ENCODE assay signal across 8 mouse cellular contexts in genomic region chr11:116081081-116081480, GRCm38 (mm10). TPM values are rescaled to one million over a fixed set of nuclear protein-coding genes. Genes with fewer than 3 reads are reported as not detected.
DNase-seq lines count a peak whose midpoint lies in the region; ATAC-seq and TF ChIP-seq lines count a peak whose summit lies in the region.

No protein-coding gene starts in this region.

- H3K36me3 ChIP-seq in midbrain, embryonic 10.5 days = peaks cover 57% of the 10 kb centered on the region
- peaks cover 53% of the 10 kb centered on the region for H3K36me3 ChIP-seq in midbrain, embryonic 13.5 days
- H3K36me3 ChIP-seq in lung, embryonic 14.5 days (ENCODE audit: insufficient read depth) = peaks cover 56% of the 10 kb centered on the region

- whole genome bisulfite sequencing in midbrain, embryonic 10.5 days = 75% methylated on average over 6 of the region's 6 CpGs
- 67% methylated on average over 6 of the region's 6 CpGs for WGBS in midbrain, embryonic 13.5 days
- 49% methylated on average over 6 of the region's 6 CpGs for WGBS in cerebellum, adult 2 months
- 65% methylated on average over 6 of the region's 6 CpGs for WGBS in lung, embryonic 14.5 days

- no peak for TF ChIP-seq POLR2A in cerebellum, adult 2 months (IDR thresholded peaks at IDR 0.05; ENCODE audit: borderline replicate concordance, insufficient read depth, low read length)

- no peak overlapping the region for H3K9ac ChIP-seq in midbrain, embryonic 13.5 days (replicated peaks)
- H3K9ac ChIP-seq in lung, embryonic 14.5 days = no peak overlapping the region

- H3K4me3 ChIP-seq in midbrain, embryonic 10.5 days = no peak overlapping the region
- no peak overlapping the region for H3K4me3 ChIP-seq in midbrain, embryonic 13.5 days (replicated peaks)
- no peak overlapping the region for H3K4me3 ChIP-seq in cerebellum, adult 2 months (replicated peaks; ENCODE audit: insufficient read depth, low read depth, low read length)
- no peak overlapping the region for H3K4me3 ChIP-seq in lung, embryonic 14.5 days (ENCODE audit: low read depth, low read length)

- H3K27me3 ChIP-seq in midbrain, embryonic 10.5 days (ENCODE audit: low read depth, poor library complexity, severe bottlenecking) = no peaks in the 10 kb centered on the region; the same call in 1 of the 2 replicates
- H3K27me3 ChIP-seq in midbrain, embryonic 13.5 days = no peaks in the 10 kb centered on the region
- H3K27me3 ChIP-seq in cerebellum, adult 2 months (ENCODE audit: control insufficient read depth, insufficient read depth, low read length) = no peaks in the 10 kb centered on the region
- H3K27me3 ChIP-seq in lung, embryonic 14.5 days (ENCODE audit: insufficient read depth, low read length) = no peaks in the 10 kb centered on the region

- H3K4me1 ChIP-seq in midbrain, embryonic 10.5 days = peaks cover 63% of the 10 kb centered on the region
- peaks cover 26% of the 10 kb centered on the region for H3K4me1 ChIP-seq in midbrain, embryonic 13.5 days (replicated peaks)
- H3K4me1 ChIP-seq in cerebellum, adult 2 months (ENCODE audit: control insufficient read depth, insufficient read depth, low read length) = peaks cover 68% of the 10 kb centered on the region
- peaks cover 9% of the 10 kb centered on the region for H3K4me1 ChIP-seq in lung, embryonic 14.5 days (ENCODE audit: insufficient read depth)

- no peak for ATAC-seq in cerebellum, adult (ENCODE audit: insufficient number of reproducible peaks, low FRiP score, low TSS enrichment)
- no peak for ATAC-seq in midbrain, embryonic 13.5 days
- ATAC-seq in lung, embryonic 14.5 days (ENCODE audit: insufficient read depth) = no peak

- TF ChIP-seq CTCF in cerebellum, adult 2 months (IDR thresholded peaks at IDR 0.05; ENCODE audit: borderline replicate concordance, insufficient read depth, low read depth, low read length) = peak; percentile 51; the same call in 1 of the 2 replicates
- TF ChIP-seq CTCF in lung, embryonic 14.5 days (IDR thresholded peaks at IDR 0.05; ENCODE audit: low read depth) = peak; percentile 58

- H3K27ac ChIP-seq in midbrain, embryonic 10.5 days (replicated peaks) = peak overlapping the region; percentile 50; the same call in 1 of the 2 replicates
- H3K27ac ChIP-seq in midbrain, embryonic 13.5 days = no peak overlapping the region
- H3K27ac ChIP-seq in cerebellum, adult 2 months (ENCODE audit: insufficient read depth, low read length) = no peak overlapping the region
- no peak overlapping the region for H3K27ac ChIP-seq in lung, embryonic 14.5 days (ENCODE audit: low read depth)

- no peak overlapping the region for H3K4me2 ChIP-seq in midbrain, embryonic 13.5 days (replicated peaks)
- no peak overlapping the region for H3K4me2 ChIP-seq in lung, embryonic 14.5 days

- DNase-seq in cerebellum, adult 11-12 months = peak; percentile 80
- DNase-seq in midbrain, embryonic 10.5 days (ENCODE audit: low spot score) = no peak
- peak; percentile 73 to 76 for DNase-seq in cerebellum, adult 2 months
- peak; percentile 48 for DNase-seq in lung, embryonic 14.5 days
- DNase-seq in thymus, postnatal 14 days = peak; percentile 87
- no peak for DNase-seq in layer of hippocampus, adult 9-11 months

- H3K9me3 ChIP-seq in midbrain, embryonic 10.5 days (replicated peaks) = no peaks in the 10 kb centered on the region
- no peaks in the 10 kb centered on the region for H3K9me3 ChIP-seq in midbrain, embryonic 13.5 days
- no peaks in the 10 kb centered on the region for H3K9me3 ChIP-seq in lung, embryonic 14.5 days (ENCODE audit: low read depth, low read length)

RNA-seq across cellular contexts. Expression of gene Unc13d, which starts 3.3 kb away (rescaled TPM):
- polyA plus RNA-seq in midbrain, embryonic 10.5 days (2016; fragmentation: Nextera tagmentation; extraction: Ambion mirVana) = 2.5 and 3.1 TPM in 2 replicates
- 1.2 TPM in 2 replicates for polyA plus RNA-seq in midbrain, embryonic 13.5 days (2015; fragmentation: Nextera tagmentation; extraction: Ambion mirVana)
- 3.8 and 5.7 TPM in 2 replicates for polyA plus RNA-seq in cerebellum, adult 2 months (2012; rRNA removed)
- 2.5 and 3.3 TPM in 2 replicates for polyA plus RNA-seq in lung, embryonic 14.5 days (2014; fragmentation: Nextera tagmentation; extraction: Ambion mirVana)

RNA-seq across cellular contexts. Expression of gene Wbp2, which starts 5.7 kb away (rescaled TPM):
- polyA plus RNA-seq in midbrain, embryonic 10.5 days (2016; fragmentation: Nextera tagmentation; extraction: Ambion mirVana) = 91.8 and 109 TPM in 2 replicates
- polyA plus RNA-seq in midbrain, embryonic 13.5 days (2015; fragmentation: Nextera tagmentation; extraction: Ambion mirVana) = 128 and 132 TPM in 2 replicates
- 509 and 539 TPM in 2 replicates for polyA plus RNA-seq in cerebellum, adult 2 months (2012; rRNA removed)
- 66.5 and 69.8 TPM in 2 replicates for polyA plus RNA-seq in lung, embryonic 14.5 days (2014; fragmentation: Nextera tagmentation; extraction: Ambion mirVana)

RNA-seq across cellular contexts. Expression of gene Trim47, which starts 45.9 kb away (rescaled TPM):
- 2.7 TPM in 2 replicates for polyA plus RNA-seq in midbrain, embryonic 10.5 days (2016; fragmentation: Nextera tagmentation; extraction: Ambion mirVana)
- 2.0 and 3.4 TPM in 2 replicates for polyA plus RNA-seq in midbrain, embryonic 13.5 days (2015; fragmentation: Nextera tagmentation; extraction: Ambion mirVana)
- 4.1 TPM in 2 replicates for polyA plus RNA-seq in cerebellum, adult 2 months (2012; rRNA removed)
- 12.7 and 13.2 TPM in 2 replicates for polyA plus RNA-seq in lung, embryonic 14.5 days (2014; fragmentation: Nextera tagmentation; extraction: Ambion mirVana)

RNA-seq across cellular contexts. Expression of gene Trim65, which starts 49.8 kb away (rescaled TPM):
- 1.4 and 1.8 TPM in 2 replicates for polyA plus RNA-seq in midbrain, embryonic 10.5 days (2016; fragmentation: Nextera tagmentation; extraction: Ambion mirVana)
- polyA plus RNA-seq in midbrain, embryonic 13.5 days (2015; fragmentation: Nextera tagmentation; extraction: Ambion mirVana) = 1.3 and 1.8 TPM in 2 replicates
- polyA plus RNA-seq in cerebellum, adult 2 months (2012; rRNA removed) = 7.9 and 9.3 TPM in 2 replicates
- 3.7 and 3.9 TPM in 2 replicates for polyA plus RNA-seq in lung, embryonic 14.5 days (2014; fragmentation: Nextera tagmentation; extraction: Ambion mirVana)

RNA-seq across cellular contexts. Expression of gene Unk, which starts 51.0 kb away (rescaled TPM):
- polyA plus RNA-seq in midbrain, embryonic 10.5 days (2016; fragmentation: Nextera tagmentation; extraction: Ambion mirVana) = 46.4 and 52.2 TPM in 2 replicates
- polyA plus RNA-seq in midbrain, embryonic 13.5 days (2015; fragmentation: Nextera tagmentation; extraction: Ambion mirVana) = 41.1 and 43.7 TPM in 2 replicates
- 48.1 and 49.1 TPM in 2 replicates for polyA plus RNA-seq in cerebellum, adult 2 months (2012; rRNA removed)
- polyA plus RNA-seq in lung, embryonic 14.5 days (2014; fragmentation: Nextera tagmentation; extraction: Ambion mirVana) = 39.5 and 44.4 TPM in 2 replicates

Comparison
In these comparisons a context has a peak if more than half of its experiments do, and no peak if none do; other contexts are left out.
1. DNase-seq: peak in cerebellum, adult 11-12 months (single experiment), cerebellum, adult 2 months (2 of 2), lung, embryonic 14.5 days (single experiment) and thymus, postnatal 14 days (single experiment); none in midbrain, embryonic 10.5 days (single experiment) and layer of hippocampus, adult 9-11 months (single experiment).